Mouse (Mus musculus): ENCODE data around the gene Tekt3.

Tekt3 gene

GRCm38 (mm10) chr11:63143486-63143885 is 82.0 kb downstream of the Tekt3 start:
- TF ChIP-seq GATA4 (IDR thresholded peaks at IDR 0.05; ENCODE audit: insufficient replicate concordance, low read length): no peak

All from liver, adult (tissue).